Mouse (Mus musculus) E14TG2a.4 (cell line): ENCODE data around the gene Ovol3.
A peak's percentile ranks its signal among the peaks of the same experiment; 100 is the strongest.
"Not testable (repeated sequence)": the region's sequence is repeated elsewhere in the genome, so short reads cannot be mapped to it uniquely, and the experiment has no call there.

ENCODE experiments used
- H3K27me3 ChIP-seq: 2 replicates; pipeline ENCODE4 v1.6.1; 2014; ENCODE audit warnings: low read length, control low read depth; ENCODE audit not compliant: insufficient read depth
- H3K36me3 ChIP-seq: 2 replicates; pipeline ENCODE4 v1.6.1; 2014; ENCODE audit warnings: low read length, control low read depth; ENCODE audit not compliant: insufficient read depth
- H3K4me1 ChIP-seq: replicated peaks from 2 replicates; pipeline ENCODE4 v1.6.1; 2014; ENCODE audit warnings: low read depth, low read length, control low read depth
- H3K4me3 ChIP-seq: replicated peaks from 2 replicates; pipeline ENCODE4 v1.5.1; 2014; ENCODE audit warnings: mild to moderate bottlenecking, low read length
- H3K9me3 ChIP-seq: 2 replicates; pipeline ENCODE4 v1.6.1; 2014; ENCODE audit warnings: low read length, control low read depth
- CTCF ChIP-seq: conservative IDR thresholded peaks from 2 replicates; pipeline ENCODE4 v1.5.1; 2014; ENCODE audit warnings: low read length
- NANOG ChIP-seq: IDR thresholded peaks from 2 replicates; pipeline ENCODE4 v1.6.1; 2014; ENCODE audit warnings: borderline replicate concordance, low read length, mixed read lengths
- POU5F1 ChIP-seq: IDR thresholded peaks from 2 replicates; pipeline ENCODE4 v1.6.1; 2014; ENCODE audit warnings: low read length, borderline replicate concordance

Ovol3 gene

DNA sequence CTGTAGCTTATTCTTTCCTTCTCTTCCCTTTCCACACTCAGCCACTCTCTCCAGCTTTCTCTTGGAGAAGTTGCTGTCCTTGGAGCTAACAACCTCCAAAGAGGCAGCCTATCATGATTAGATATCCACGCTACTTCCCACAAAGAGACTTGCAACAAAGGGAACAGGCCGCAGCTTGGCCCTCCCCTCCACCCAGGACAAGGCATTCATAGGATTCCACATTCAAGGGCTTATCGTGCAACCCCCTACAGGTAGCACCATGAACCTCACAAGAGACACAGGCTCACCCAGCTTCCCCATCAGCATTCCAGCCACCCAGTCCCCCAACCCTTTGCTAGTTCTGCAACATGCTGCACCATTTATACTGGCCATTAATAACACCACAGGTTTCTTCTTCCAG, 31.3 kb upstream of the Ovol3 start:
- H3K4me3 ChIP-seq, result peak overlapping the region; percentile 35; the same call in 1 of the 2 replicates
- H3K27me3 ChIP-seq, result no peaks in the 10 kb centered on the region
- H3K4me1 ChIP-seq, result peaks cover 63% of the 10 kb centered on the region
- H3K9me3 ChIP-seq, result no peaks in the 10 kb centered on the region
- peaks cover 92% of the 10 kb centered on the region for H3K36me3 ChIP-seq
- no peak for TF ChIP-seq POU5F1
- 0 out of 2 replicates have a peak, but pooled peaks have one; percentile 5 for TF ChIP-seq CTCF

DNA sequence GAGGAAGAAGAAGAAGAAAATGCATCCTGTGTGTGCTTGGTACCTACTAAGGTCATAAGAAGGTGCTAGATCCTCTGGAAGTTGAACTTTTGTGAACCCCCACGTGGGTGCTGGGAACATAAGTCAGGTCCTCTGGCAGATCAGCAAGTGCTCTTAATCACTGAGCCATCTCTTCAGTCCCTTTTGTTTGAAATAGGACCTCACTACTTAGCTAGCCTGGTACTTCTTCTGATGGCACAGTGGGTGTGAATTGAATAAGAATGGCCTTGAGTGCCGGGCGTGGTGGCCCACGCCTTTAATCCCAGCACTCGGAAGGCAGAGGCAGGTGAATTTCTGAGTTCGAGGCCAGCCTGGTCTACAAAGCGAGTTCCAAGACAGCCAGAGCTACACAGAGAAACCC, 30.4 kb upstream of the Ovol3 start:
- H3K4me3 ChIP-seq, result no peak overlapping the region
- peak; percentile 99 for TF ChIP-seq NANOG
- TF ChIP-seq CTCF, result no peak
- TF ChIP-seq POU5F1, result peak; percentile 91
- H3K36me3 ChIP-seq, result peaks cover 92% of the 10 kb centered on the region
- H3K27me3 ChIP-seq, result no peaks in the 10 kb centered on the region
- H3K9me3 ChIP-seq, result no peaks in the 10 kb centered on the region
- H3K4me1 ChIP-seq, result peaks cover 69% of the 10 kb centered on the region

DNA sequence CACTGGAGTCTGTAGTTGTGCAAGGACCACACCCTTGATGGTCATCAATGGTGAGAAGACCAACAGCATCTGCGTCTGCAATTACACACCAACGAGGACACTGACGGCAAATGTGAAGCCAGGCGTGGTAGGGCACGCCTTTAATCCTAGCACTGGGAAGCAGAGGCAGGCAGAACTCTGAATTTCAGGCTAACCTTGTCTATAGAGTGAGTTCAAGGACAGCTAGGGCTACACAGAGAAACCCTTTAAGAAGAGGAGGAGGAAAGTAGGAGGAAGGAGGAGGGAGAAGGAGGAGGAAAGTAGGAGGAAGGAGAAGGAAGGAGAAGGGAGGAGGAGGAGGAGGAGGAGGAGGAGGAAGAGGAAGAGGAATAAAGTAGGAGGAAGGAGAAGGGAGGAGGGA, 30.0 kb upstream of the Ovol3 start:
- TF ChIP-seq NANOG (no peak), CTCF (no peak), POU5F1 (no peak)
- Histone ChIP-seq H3K36me3 (peaks cover 92% of the 10 kb centered on the region), H3K4me3 (peak overlapping the region; percentile 39; the same call in 1 of the 2 replicates), H3K9me3 (no peaks in the 10 kb centered on the region), H3K4me1 (peaks cover 67% of the 10 kb centered on the region), H3K27me3 (no peaks in the 10 kb centered on the region)

DNA sequence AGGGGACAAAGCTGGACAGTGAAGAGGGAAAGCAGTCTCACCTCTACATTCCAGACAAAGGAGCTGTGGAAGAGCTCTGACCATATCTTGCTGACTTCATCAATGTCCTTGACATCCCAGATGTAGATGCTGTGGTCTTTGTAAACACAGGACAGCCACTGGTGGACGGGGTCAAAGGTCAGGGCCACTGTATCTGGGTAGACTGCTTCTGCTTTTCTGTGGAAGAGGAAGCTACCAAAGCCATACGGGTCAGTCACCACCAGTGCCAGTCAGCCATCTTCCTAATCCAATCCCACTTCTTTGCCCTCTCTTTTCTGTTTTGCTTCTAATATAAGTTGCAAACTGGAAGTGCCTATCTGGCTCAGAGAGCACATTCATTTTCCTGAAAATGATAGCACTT, 29.5 kb upstream of the Ovol3 start:
- no peaks in the 10 kb centered on the region for H3K9me3 ChIP-seq
- H3K36me3 ChIP-seq, result peaks cover 92% of the 10 kb centered on the region
- peak overlapping the region; percentile 39; the same call in 1 of the 2 replicates for H3K4me3 ChIP-seq
- peaks cover 68% of the 10 kb centered on the region for H3K4me1 ChIP-seq
- TF ChIP-seq CTCF, result no peak
- TF ChIP-seq POU5F1, result no peak
- TF ChIP-seq NANOG, result no peak
- no peaks in the 10 kb centered on the region for H3K27me3 ChIP-seq

DNA sequence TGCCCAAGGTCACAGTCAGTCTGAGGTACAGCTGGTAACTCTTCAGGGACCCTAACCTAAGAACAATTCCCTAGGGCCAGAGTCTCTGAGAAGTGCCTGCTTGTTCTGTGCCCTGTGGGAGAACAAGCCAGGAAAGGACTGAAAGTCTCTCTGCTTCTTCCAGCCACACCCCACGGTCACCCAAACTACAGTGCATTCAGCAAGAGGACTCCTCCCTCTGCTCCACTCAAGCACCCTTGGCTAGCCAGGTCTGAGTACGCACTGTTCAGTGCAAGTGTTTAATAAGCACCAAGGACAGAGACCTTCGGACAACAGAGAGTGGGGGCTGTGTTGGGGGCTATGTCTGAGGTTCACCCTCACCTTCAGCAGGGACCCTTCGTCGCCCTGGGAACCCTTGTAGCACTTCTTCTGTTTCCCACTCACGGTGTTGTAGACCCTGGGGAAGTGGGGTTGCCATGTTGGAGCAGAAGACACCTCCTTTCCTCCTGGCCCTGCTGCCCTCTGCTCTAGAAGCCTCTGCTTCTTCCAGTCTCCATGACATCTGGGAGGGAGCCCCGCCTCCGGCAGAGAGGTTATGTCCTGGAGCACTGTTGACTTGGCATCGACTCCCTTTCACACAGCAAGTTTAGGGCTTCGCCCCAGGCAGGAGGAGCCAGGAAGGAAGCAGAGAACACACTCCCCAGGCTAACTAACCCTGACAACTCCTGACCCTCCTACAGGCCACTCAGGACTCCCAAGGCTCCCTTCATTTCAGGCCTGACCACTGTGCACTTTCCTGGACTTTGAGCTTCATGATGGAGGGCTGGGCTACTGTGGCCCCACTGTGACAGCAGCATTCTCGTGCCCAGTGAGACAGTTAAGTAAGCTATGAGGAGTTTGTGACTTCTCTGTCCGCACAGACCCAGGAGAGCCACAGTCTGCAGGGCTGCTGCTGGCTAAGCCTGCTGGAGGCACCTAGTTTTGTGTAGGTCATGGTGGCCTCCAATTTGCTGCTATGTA, 16.7 kb upstream of the Ovol3 start:
- H3K4me1 ChIP-seq, result peaks cover 34% of the 10 kb centered on the region
- TF ChIP-seq CTCF (no peak), NANOG (no peak), POU5F1 (no peak)
- H3K36me3 ChIP-seq, result peaks cover 99% of the 10 kb centered on the region
- no peak overlapping the region for H3K4me3 ChIP-seq
- no peaks in the 10 kb centered on the region for H3K27me3 ChIP-seq
- H3K9me3 ChIP-seq, result no peaks in the 10 kb centered on the region

DNA sequence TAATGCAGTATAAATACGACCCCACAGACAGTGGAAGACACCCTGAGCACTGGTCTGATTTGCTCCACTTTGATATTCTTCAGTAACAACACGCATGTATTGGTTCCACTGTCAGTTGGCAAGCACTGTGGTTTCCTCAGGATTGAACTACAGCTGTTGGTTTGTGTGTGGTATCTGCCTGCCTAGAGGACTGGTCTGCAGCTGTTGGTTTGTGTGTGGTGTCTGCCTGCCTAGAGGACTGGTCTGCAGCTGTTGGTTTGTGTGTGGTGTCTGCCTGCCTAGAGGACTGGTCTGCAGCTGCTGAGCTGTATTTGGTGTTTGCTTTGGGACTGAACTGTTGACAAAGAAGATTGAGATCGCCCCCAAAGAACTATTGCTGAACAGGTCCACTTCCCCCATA, 1.8 kb upstream of the Ovol3 start:
- Histone ChIP-seq H3K4me1 (peaks cover 47% of the 10 kb centered on the region), H3K36me3 (peaks cover 63% of the 10 kb centered on the region)
- H3K4me3 ChIP-seq, H3K9me3 ChIP-seq, H3K27me3 ChIP-seq: not testable (repeated sequence)

DNA sequence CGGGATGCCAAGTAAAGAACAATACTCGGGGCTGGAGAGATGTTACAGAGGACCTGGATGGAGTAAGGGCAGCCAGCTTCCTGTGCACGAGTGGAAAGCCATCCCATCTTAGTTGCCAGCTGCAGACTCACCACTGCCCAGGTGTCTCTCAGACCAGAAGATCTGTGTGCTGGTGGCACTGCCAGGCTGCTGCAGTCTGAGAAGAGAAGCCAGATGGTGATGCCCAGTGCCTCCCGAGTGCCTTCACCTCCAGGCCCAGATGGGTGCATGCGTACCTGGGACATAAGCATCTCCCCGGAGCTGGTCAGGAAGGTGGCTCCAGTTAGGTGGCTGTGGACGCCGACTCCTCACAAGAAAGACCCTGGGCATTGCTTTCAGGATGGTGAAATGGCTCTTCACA, 434 bp downstream of the Ovol3 start:
- no peak overlapping the region for H3K4me3 ChIP-seq
- peaks cover 46% of the 10 kb centered on the region for H3K36me3 ChIP-seq
- peaks cover 58% of the 10 kb centered on the region for H3K4me1 ChIP-seq
- TF ChIP-seq POU5F1 (no peak), NANOG (no peak), CTCF (no peak)
- H3K9me3 ChIP-seq, result no peaks in the 10 kb centered on the region
- H3K27me3 ChIP-seq, result no peaks in the 10 kb centered on the region

DNA sequence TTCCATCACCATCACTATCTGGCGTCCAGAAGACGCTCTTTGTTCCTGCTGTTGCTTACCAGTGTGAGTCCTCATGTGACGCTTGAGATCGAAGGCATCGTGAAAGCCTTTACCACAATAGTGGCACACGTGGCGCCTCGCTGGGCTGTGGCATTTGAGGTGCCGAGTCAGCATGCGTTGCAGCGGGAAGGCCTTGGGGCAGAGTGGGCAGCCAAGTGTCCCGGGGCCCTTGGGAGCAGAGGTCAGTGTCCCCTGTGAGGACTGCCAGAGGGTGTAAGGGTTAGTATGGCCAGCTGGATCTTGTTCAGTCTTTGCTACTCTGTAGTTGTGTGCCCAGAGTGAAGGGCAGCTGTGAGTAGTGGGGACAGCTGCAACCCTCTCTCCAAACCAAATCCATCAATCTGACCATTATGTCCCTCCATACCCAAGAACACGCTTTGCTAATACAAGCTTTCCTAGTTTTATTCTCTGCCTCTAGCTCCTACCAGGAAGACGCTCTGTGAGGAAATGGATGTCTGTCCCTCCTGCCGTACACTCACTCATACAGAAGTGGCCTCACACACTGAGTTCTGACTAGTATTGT, 1.2 kb downstream of the Ovol3 start:
- Histone ChIP-seq H3K4me3 (no peak overlapping the region; the same call in 1 of the 2 replicates), H3K9me3 (no peaks in the 10 kb centered on the region), H3K36me3 (peaks cover 46% of the 10 kb centered on the region), H3K27me3 (no peaks in the 10 kb centered on the region), H3K4me1 (peaks cover 58% of the 10 kb centered on the region)
- TF ChIP-seq CTCF (no peak), NANOG (no peak), POU5F1 (no peak)
